Mouse (Mus musculus): ENCODE data around the gene Bag2. TPM values are rescaled to one million over a fixed set of nuclear protein-coding genes. Genes with fewer than 3 reads are reported as not detected.
"Not testable (repeated sequence)": the region's sequence is repeated elsewhere in the genome, so short reads cannot be mapped to it uniquely, and the experiment has no call there.

Bag2 gene
- polyA plus RNA-seq, 1 experiment from 2014 or later: 49.6 TPM

DNA sequence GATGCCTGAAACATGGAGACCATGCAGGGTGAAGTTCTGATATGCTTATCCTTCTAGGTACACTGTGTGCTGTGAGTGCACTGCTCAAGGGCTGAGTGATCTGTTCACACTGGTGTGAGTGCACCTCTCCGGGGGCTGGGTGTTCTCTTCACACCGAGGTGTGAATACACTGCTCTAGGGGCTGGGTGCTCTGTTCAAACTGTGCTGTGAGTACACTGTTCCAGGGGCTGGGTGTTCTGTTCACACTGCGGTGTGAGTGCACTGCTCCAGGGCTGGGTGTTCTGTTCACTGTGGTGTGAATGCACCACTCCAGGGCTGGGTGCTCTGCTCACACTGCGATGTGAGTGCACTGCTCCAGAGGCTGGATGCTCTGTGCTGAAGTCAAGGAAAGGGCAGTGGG, 11.7 kb downstream of the Bag2 start:
- Histone ChIP-seq H3K36me3 (replicated peaks; ENCODE audit: control insufficient read depth, insufficient read depth, low read depth, low read length) (no peaks in the 10 kb centered on the region), H3K27me3 (ENCODE audit: control insufficient read depth, insufficient read depth, low read length) (no peaks in the 10 kb centered on the region), H3K9ac (replicated peaks; ENCODE audit: low read length) (no peak overlapping the region), H3K4me3 (ENCODE audit: low read depth, low read length) (no peak overlapping the region), H3K27ac (replicated peaks; ENCODE audit: low read depth, low read length) (no peak overlapping the region), H3K4me1 (ENCODE audit: control insufficient read depth, insufficient read depth, low read length) (no peaks in the 10 kb centered on the region), H3K4me2 (ENCODE audit: low read depth, low read length) (no peak overlapping the region), H3K9me3 (replicated peaks; ENCODE audit: control insufficient read depth, low read length) (no peaks in the 10 kb centered on the region)
- ATAC-seq (replicated peaks; ENCODE audit: insufficient number of reproducible peaks, low FRiP score, low TSS enrichment, low read depth) (no peak), DNase-seq (ENCODE audit: low spot score) (no peak)
- WGBS: 91% methylated on average over 4 of the region's 4 CpGs

GRCm38 (mm10) chr1:33744815-33745214, 12.8 kb downstream of the Bag2 start:
- 98% methylated on average over 8 of the region's 9 CpGs for WGBS
- H3K4me2 ChIP-seq (ENCODE audit: low read depth, low read length); H3K27me3 ChIP-seq (ENCODE audit: control insufficient read depth, insufficient read depth, low read length); DNase-seq (ENCODE audit: low spot score); H3K4me3 ChIP-seq (ENCODE audit: low read depth, low read length); ATAC-seq (replicated peaks; ENCODE audit: insufficient number of reproducible peaks, low FRiP score, low TSS enrichment, low read depth); H3K4me1 ChIP-seq (ENCODE audit: control insufficient read depth, insufficient read depth, low read length); H3K9me3 ChIP-seq (replicated peaks; ENCODE audit: control insufficient read depth, low read length); H3K9ac ChIP-seq (replicated peaks; ENCODE audit: low read length); H3K27ac ChIP-seq (replicated peaks; ENCODE audit: low read depth, low read length); H3K36me3 ChIP-seq (replicated peaks; ENCODE audit: control insufficient read depth, insufficient read depth, low read depth, low read length): not testable (repeated sequence)

- Histone ChIP-seq H3K36me3 (replicated peaks; ENCODE audit: control insufficient read depth, insufficient read depth, low read depth, low read length) (no peaks in the 10 kb centered on the region; the same call in 1 of the 2 replicates), H3K4me2 (ENCODE audit: low read depth, low read length) (no peak overlapping the region), H3K4me1 (ENCODE audit: control insufficient read depth, insufficient read depth, low read length) (no peaks in the 10 kb centered on the region), H3K27me3 (ENCODE audit: control insufficient read depth, insufficient read depth, low read length) (no peaks in the 10 kb centered on the region), H3K9me3 (replicated peaks; ENCODE audit: control insufficient read depth, low read length) (no peaks in the 10 kb centered on the region), H3K27ac (replicated peaks; ENCODE audit: low read depth, low read length) (no peak overlapping the region), H3K4me3 (ENCODE audit: low read depth, low read length) (no peak overlapping the region), H3K9ac (replicated peaks; ENCODE audit: low read length) (no peak overlapping the region)
- no peak for ATAC-seq (replicated peaks; ENCODE audit: insufficient number of reproducible peaks, low FRiP score, low TSS enrichment, low read depth)
- 15% methylated on average over 8 of the region's 8 CpGs for WGBS
- peak; percentile 32 for DNase-seq (ENCODE audit: low spot score)
Observed at GRCm38 (mm10) chr1:33742903-33743302, 14.7 kb downstream of the Bag2 start.

GRCm38 (mm10) chr1:33739302-33739701, 18.3 kb downstream of the Bag2 start:
- Histone ChIP-seq H3K27ac (replicated peaks; ENCODE audit: low read depth, low read length) (no peak overlapping the region), H3K9ac (replicated peaks; ENCODE audit: low read length) (no peak overlapping the region), H3K4me2 (ENCODE audit: low read depth, low read length) (no peak overlapping the region), H3K4me1 (ENCODE audit: control insufficient read depth, insufficient read depth, low read length) (no peaks in the 10 kb centered on the region), H3K27me3 (ENCODE audit: control insufficient read depth, insufficient read depth, low read length) (no peaks in the 10 kb centered on the region), H3K9me3 (replicated peaks; ENCODE audit: control insufficient read depth, low read length) (no peaks in the 10 kb centered on the region), H3K4me3 (ENCODE audit: low read depth, low read length) (no peak overlapping the region), H3K36me3 (replicated peaks; ENCODE audit: control insufficient read depth, insufficient read depth, low read depth, low read length) (peaks cover 4% of the 10 kb centered on the region; the same call in 1 of the 2 replicates)
- ATAC-seq (replicated peaks; ENCODE audit: insufficient number of reproducible peaks, low FRiP score, low TSS enrichment, low read depth) (peak; percentile 71), DNase-seq (ENCODE audit: low spot score) (peak; percentile 89)
- WGBS: 48% methylated on average over 12 of the region's 12 CpGs

- DNase-seq (ENCODE audit: low spot score): no peak
- Histone ChIP-seq H3K9me3 (replicated peaks; ENCODE audit: control insufficient read depth, low read length) (no peaks in the 10 kb centered on the region), H3K27me3 (ENCODE audit: control insufficient read depth, insufficient read depth, low read length) (no peaks in the 10 kb centered on the region), H3K4me1 (ENCODE audit: control insufficient read depth, insufficient read depth, low read length) (no peaks in the 10 kb centered on the region), H3K4me2 (ENCODE audit: low read depth, low read length) (no peak overlapping the region), H3K9ac (replicated peaks; ENCODE audit: low read length) (no peak overlapping the region), H3K36me3 (replicated peaks; ENCODE audit: control insufficient read depth, insufficient read depth, low read depth, low read length) (peaks cover 4% of the 10 kb centered on the region; the same call in 1 of the 2 replicates), H3K27ac (replicated peaks; ENCODE audit: low read depth, low read length) (no peak overlapping the region), H3K4me3 (ENCODE audit: low read depth, low read length) (no peak overlapping the region)
- WGBS: 85% methylated on average over 11 of the region's 11 CpGs
- no peak for ATAC-seq (replicated peaks; ENCODE audit: insufficient number of reproducible peaks, low FRiP score, low TSS enrichment, low read depth)
Observed at GRCm38 (mm10) chr1:33738681-33739278, 18.8 kb downstream of the Bag2 start.

- Histone ChIP-seq H3K27me3 (ENCODE audit: control insufficient read depth, insufficient read depth, low read length) (no peaks in the 10 kb centered on the region), H3K4me1 (ENCODE audit: control insufficient read depth, insufficient read depth, low read length) (no peaks in the 10 kb centered on the region), H3K27ac (replicated peaks; ENCODE audit: low read depth, low read length) (no peak overlapping the region), H3K9ac (replicated peaks; ENCODE audit: low read length) (no peak overlapping the region), H3K36me3 (replicated peaks; ENCODE audit: control insufficient read depth, insufficient read depth, low read depth, low read length) (peaks cover 4% of the 10 kb centered on the region; the same call in 1 of the 2 replicates), H3K4me2 (ENCODE audit: low read depth, low read length) (no peak overlapping the region), H3K9me3 (replicated peaks; ENCODE audit: control insufficient read depth, low read length) (no peaks in the 10 kb centered on the region), H3K4me3 (ENCODE audit: low read depth, low read length) (no peak overlapping the region)
- WGBS: 92% methylated on average over 11 of the region's 11 CpGs
- DNase-seq (ENCODE audit: low spot score) (no peak), ATAC-seq (replicated peaks; ENCODE audit: insufficient number of reproducible peaks, low FRiP score, low TSS enrichment, low read depth) (no peak)
Observed at GRCm38 (mm10) chr1:33738281-33738680, 19.3 kb downstream of the Bag2 start.

- no peaks in the 10 kb centered on the region for H3K4me1 ChIP-seq (ENCODE audit: control insufficient read depth, insufficient read depth, low read length)
- H3K9ac ChIP-seq (replicated peaks; ENCODE audit: low read length): no peak overlapping the region
- peaks cover 4% of the 10 kb centered on the region; the same call in 1 of the 2 replicates for H3K36me3 ChIP-seq (replicated peaks; ENCODE audit: control insufficient read depth, insufficient read depth, low read depth, low read length)
- no peak overlapping the region for H3K4me2 ChIP-seq (ENCODE audit: low read depth, low read length)
- no peak for ATAC-seq (replicated peaks; ENCODE audit: insufficient number of reproducible peaks, low FRiP score, low TSS enrichment, low read depth)
- WGBS: 79% methylated on average over 5 of the region's 5 CpGs
- no peak overlapping the region for H3K4me3 ChIP-seq (ENCODE audit: low read depth, low read length)
- H3K27ac ChIP-seq (replicated peaks; ENCODE audit: low read depth, low read length): no peak overlapping the region
- no peaks in the 10 kb centered on the region for H3K27me3 ChIP-seq (ENCODE audit: control insufficient read depth, insufficient read depth, low read length)
- H3K9me3 ChIP-seq (replicated peaks; ENCODE audit: control insufficient read depth, low read length): no peaks in the 10 kb centered on the region
- DNase-seq (ENCODE audit: low spot score): no peak
Observed at GRCm38 (mm10) chr1:33734001-33734685, 23.5 kb downstream of the Bag2 start.

DNA sequence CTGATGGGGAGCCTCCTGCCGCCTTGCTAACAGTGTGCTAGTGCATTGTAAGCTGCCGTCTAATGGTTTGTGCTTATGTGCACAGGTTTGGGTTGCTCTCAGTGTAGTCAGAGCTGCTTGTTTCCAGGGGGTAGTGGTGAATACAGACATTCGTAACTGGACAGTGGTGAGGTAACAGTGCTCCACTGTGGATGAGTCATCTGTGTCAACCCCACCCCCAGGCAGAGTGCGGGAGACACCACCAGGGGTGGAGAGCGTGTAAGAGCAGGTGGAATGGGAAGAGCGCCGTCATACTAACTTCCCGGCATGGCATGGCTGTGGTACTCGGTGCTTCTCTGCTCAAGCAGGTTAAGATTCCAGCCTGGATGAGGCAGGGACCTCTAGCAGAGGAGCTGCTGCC, 24.6 kb downstream of the Bag2 start:
- Histone ChIP-seq H3K27me3 (ENCODE audit: control insufficient read depth, insufficient read depth, low read length) (no peaks in the 10 kb centered on the region), H3K9ac (replicated peaks; ENCODE audit: low read length) (no peak overlapping the region), H3K27ac (replicated peaks; ENCODE audit: low read depth, low read length) (no peak overlapping the region), H3K4me2 (ENCODE audit: low read depth, low read length) (no peak overlapping the region), H3K36me3 (replicated peaks; ENCODE audit: control insufficient read depth, insufficient read depth, low read depth, low read length) (peaks cover 4% of the 10 kb centered on the region; the same call in 1 of the 2 replicates), H3K4me3 (ENCODE audit: low read depth, low read length) (no peak overlapping the region), H3K4me1 (ENCODE audit: control insufficient read depth, insufficient read depth, low read length) (no peaks in the 10 kb centered on the region), H3K9me3 (replicated peaks; ENCODE audit: control insufficient read depth, low read length) (no peaks in the 10 kb centered on the region)
- DNase-seq (ENCODE audit: low spot score) (no peak), ATAC-seq (replicated peaks; ENCODE audit: insufficient number of reproducible peaks, low FRiP score, low TSS enrichment, low read depth) (no peak)
- 89% methylated on average over 9 of the region's 9 CpGs for WGBS
